Mouse (Mus musculus): ENCODE results near the gene Cyb561a3. TPM values are rescaled to one million over a fixed set of nuclear protein-coding genes. Genes with fewer than 3 reads are reported as not detected.

Cyb561a3 gene
- polyA plus RNA-seq, 1 experiment from 2014 or later: 12.5 TPM

DNA sequence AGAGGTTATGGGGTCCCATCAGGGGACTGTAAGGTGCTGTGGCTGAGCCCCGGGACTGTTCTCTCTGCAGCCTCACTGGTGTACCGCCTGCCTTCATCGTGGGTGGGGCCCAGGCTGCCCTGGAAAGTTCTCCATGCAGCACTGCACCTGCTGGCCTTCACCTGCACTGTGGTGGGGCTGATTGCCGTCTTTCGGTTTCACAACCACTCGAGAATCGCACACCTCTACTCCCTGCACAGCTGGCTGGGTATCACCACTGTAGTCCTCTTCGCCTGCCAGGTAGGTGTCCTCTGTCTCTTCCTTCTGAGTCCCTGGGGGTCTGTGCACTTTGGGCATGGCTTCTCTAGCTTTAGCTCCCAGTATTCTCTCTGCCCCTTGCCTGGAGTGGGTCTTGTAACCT is 8.1 kb downstream of the Cyb561a3 start:
- H3K27me3 ChIP-seq (ENCODE audit: control insufficient read depth, insufficient read depth, low read length): no peaks in the 10 kb centered on the region
- no peak overlapping the region for H3K9ac ChIP-seq (ENCODE audit: low read depth, low read length)
- whole genome bisulfite sequencing: 93% methylated on average over 8 of the region's 8 CpGs
- H3K4me2 ChIP-seq (replicated peaks; ENCODE audit: low read depth, low read length): no peak overlapping the region
- ATAC-seq (ENCODE audit: low FRiP score) (no peak), DNase-seq (ENCODE audit: low spot score) (no peak)
- H3K4me1 ChIP-seq (replicated peaks; ENCODE audit: control insufficient read depth, insufficient read depth, low read length): no peaks in the 10 kb centered on the region
- H3K36me3 ChIP-seq (ENCODE audit: control insufficient read depth, insufficient read depth, low read length): no peaks in the 10 kb centered on the region
- no peaks in the 10 kb centered on the region for H3K9me3 ChIP-seq (ENCODE audit: control insufficient read depth, low read length)
- no peak overlapping the region for H3K27ac ChIP-seq (ENCODE audit: low read depth, low read length)
- no peak overlapping the region for H3K4me3 ChIP-seq (ENCODE audit: low read depth, low read length)

DNA sequence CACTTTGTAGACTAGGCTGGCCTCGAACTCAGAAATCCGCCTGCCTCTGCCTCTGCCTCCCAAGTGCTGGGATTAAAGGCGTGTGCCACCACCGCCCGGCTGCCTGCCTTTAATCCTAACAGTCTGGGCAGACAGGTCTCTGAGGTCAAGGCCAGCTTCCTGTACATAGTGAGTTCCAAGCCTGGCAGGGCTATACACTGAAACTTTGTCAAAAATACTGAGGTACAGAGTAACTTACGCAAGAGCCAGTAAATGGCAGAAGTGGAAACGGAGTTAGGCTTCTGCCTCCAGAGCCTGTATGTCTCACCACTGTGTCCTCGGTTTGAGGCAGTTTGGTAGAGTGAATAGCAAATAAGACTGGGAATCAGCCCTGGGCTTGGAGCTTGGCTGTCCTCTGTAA is 10.3 kb downstream of the Cyb561a3 start:
- Histone ChIP-seq H3K36me3 (ENCODE audit: control insufficient read depth, insufficient read depth, low read length) (no peaks in the 10 kb centered on the region), H3K9ac (ENCODE audit: low read depth, low read length) (no peak overlapping the region), H3K4me1 (replicated peaks; ENCODE audit: control insufficient read depth, insufficient read depth, low read length) (no peaks in the 10 kb centered on the region), H3K9me3 (ENCODE audit: control insufficient read depth, low read length) (no peaks in the 10 kb centered on the region), H3K27me3 (ENCODE audit: control insufficient read depth, insufficient read depth, low read length) (no peaks in the 10 kb centered on the region), H3K4me2 (replicated peaks; ENCODE audit: low read depth, low read length) (no peak overlapping the region), H3K27ac (ENCODE audit: low read depth, low read length) (no peak overlapping the region), H3K4me3 (ENCODE audit: low read depth, low read length) (no peak overlapping the region)
- 90% methylated on average over 8 of the region's 8 CpGs for WGBS
- DNase-seq (ENCODE audit: low spot score) (no peak), ATAC-seq (ENCODE audit: low FRiP score) (no peak)

DNA sequence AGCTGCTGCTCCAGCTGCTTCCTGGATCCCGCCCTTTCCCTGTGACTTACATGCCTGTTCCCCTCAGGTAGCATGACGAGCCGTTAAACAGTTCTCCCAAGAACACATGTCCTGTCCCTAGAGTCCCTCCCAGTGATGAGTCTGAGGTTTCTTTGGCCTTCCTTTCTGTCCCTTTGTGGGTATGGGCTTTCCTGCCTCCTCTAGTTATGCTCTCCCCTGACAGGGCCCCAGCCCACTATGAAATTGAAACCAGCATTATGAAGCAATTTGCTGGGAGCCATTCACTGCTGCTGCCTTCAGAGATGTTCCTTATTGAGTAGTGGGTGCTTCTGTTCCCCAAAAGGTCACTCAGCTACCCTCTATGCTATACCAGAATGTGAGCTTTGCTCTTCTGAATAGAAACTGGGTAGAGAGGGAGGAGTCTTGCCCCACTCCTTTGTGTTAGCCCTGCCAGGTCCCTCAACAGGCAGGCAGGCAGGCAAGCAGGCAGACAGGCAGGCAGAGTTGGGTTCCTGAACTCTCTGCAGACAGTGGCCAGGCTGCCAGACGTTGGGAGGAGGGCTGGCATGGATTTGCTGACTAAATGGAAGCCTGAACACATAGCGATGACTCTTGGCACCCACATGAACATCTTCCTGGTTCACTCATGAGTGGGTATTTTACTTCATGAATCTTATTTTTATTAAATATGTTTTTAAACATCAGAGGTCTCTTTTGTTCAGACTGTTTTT is 12.3 kb downstream of the Cyb561a3 start:
- Histone ChIP-seq H3K4me3 (ENCODE audit: low read depth, low read length) (no peak overlapping the region), H3K27me3 (ENCODE audit: control insufficient read depth, insufficient read depth, low read length) (no peaks in the 10 kb centered on the region), H3K4me1 (replicated peaks; ENCODE audit: control insufficient read depth, insufficient read depth, low read length) (no peaks in the 10 kb centered on the region), H3K36me3 (ENCODE audit: control insufficient read depth, insufficient read depth, low read length) (no peaks in the 10 kb centered on the region), H3K9me3 (ENCODE audit: control insufficient read depth, low read length) (no peaks in the 10 kb centered on the region), H3K9ac (ENCODE audit: low read depth, low read length) (no peak overlapping the region), H3K27ac (ENCODE audit: low read depth, low read length) (no peak overlapping the region), H3K4me2 (replicated peaks; ENCODE audit: low read depth, low read length) (no peak overlapping the region)
- ATAC-seq (ENCODE audit: low FRiP score): no peak
- no peak for DNase-seq (ENCODE audit: low spot score)
- WGBS: 63% methylated on average over 5 of the region's 5 CpGs

DNA sequence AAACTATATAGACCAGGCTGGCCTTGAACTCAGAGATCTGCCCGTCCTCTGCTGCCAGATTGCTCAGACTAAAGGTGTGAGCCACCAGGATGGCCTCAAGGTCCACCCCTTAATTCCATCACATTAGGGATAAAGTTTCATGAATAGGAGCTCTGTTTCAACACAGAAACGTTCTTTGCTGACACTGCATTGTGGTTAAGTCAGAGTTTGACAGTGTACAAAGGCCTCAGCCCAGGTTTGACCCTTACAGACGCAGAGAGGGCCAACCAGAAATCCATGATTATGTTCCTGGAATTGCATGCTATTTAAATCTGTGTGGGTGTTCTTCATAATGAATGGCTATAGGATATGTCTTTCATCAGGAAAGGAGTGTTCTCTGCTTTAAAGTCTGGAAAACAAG is 13.3 kb downstream of the Cyb561a3 start:
- Histone ChIP-seq H3K4me2 (replicated peaks; ENCODE audit: low read depth, low read length) (no peak overlapping the region), H3K4me3 (ENCODE audit: low read depth, low read length) (no peak overlapping the region), H3K27ac (ENCODE audit: low read depth, low read length) (no peak overlapping the region), H3K4me1 (replicated peaks; ENCODE audit: control insufficient read depth, insufficient read depth, low read length) (no peaks in the 10 kb centered on the region), H3K9me3 (ENCODE audit: control insufficient read depth, low read length) (no peaks in the 10 kb centered on the region), H3K9ac (ENCODE audit: low read depth, low read length) (no peak overlapping the region), H3K36me3 (ENCODE audit: control insufficient read depth, insufficient read depth, low read length) (no peaks in the 10 kb centered on the region), H3K27me3 (ENCODE audit: control insufficient read depth, insufficient read depth, low read length) (no peaks in the 10 kb centered on the region)
- DNase-seq (ENCODE audit: low spot score) (no peak), ATAC-seq (ENCODE audit: low FRiP score) (no peak)
- WGBS: 82% methylated on average over 3 of the region's 3 CpGs

DNA sequence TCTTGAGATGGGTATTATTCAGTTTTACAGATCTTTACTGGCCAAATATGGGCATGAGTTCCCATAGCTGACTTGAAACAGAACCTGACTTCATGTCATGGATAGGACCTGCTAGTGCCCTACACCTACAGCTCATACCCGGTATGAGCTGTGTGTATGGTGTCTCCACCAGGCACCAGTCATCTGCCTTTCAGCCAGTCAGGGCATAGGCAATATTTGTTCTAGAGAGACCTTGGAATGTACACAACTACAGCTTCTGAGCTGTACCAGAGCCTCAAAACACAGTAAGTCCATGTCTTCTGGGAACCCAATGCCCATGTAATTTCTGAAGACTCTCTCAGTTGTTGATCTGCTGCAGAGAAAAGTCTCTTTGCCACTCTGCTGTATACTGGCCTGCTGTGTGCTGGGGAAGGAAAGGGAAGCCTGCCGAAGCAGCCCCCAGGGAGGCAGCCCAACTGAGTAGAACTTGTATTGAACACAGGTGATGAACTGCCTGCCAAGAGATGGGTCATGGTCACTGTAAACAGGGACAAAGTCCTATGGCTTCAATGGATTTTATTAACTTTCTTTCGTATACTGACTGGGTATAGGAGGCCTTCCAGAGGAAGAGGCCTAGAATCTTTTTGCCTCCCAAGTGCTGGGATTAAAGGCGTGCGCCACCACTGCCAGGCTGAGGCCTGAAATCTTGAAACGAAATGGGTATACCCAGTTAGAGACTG is 14.8 kb downstream of the Cyb561a3 start:
- no peak overlapping the region for H3K4me3 ChIP-seq (ENCODE audit: low read depth, low read length)
- DNase-seq (ENCODE audit: low spot score): no peak
- no peak for ATAC-seq (ENCODE audit: low FRiP score)
- H3K27me3 ChIP-seq (ENCODE audit: control insufficient read depth, insufficient read depth, low read length): no peaks in the 10 kb centered on the region
- H3K27ac ChIP-seq (ENCODE audit: low read depth, low read length): no peak overlapping the region
- H3K9ac ChIP-seq (ENCODE audit: low read depth, low read length): no peak overlapping the region
- WGBS: 93% methylated on average over 6 of the region's 6 CpGs
- H3K4me2 ChIP-seq (replicated peaks; ENCODE audit: low read depth, low read length): no peak overlapping the region
- no peaks in the 10 kb centered on the region for H3K4me1 ChIP-seq (replicated peaks; ENCODE audit: control insufficient read depth, insufficient read depth, low read length)
- H3K36me3 ChIP-seq (ENCODE audit: control insufficient read depth, insufficient read depth, low read length): no peaks in the 10 kb centered on the region
- no peaks in the 10 kb centered on the region for H3K9me3 ChIP-seq (ENCODE audit: control insufficient read depth, low read length)

DNA sequence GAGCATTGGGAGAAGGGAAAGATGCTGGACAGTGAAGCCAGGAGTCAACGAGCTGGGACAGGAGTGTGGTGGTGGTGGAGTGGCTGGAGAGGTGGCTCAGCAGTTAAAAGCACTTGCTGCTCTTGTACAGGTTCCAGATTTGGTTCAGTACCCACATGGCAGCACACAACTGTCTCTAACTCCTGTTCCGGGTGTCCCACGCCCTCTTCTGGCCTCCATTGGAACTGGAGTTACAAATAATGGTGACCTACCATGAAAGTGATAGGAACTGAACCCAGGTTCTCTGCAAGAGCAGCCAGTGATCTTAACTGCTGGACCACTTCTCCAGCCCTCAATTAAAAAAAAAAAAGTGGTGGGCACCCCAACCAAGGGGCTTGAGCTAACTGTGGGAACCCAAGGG is 21.2 kb downstream of the Cyb561a3 start:
- no peaks in the 10 kb centered on the region for H3K36me3 ChIP-seq (ENCODE audit: control insufficient read depth, insufficient read depth, low read length)
- no peaks in the 10 kb centered on the region for H3K27me3 ChIP-seq (ENCODE audit: control insufficient read depth, insufficient read depth, low read length)
- H3K9ac ChIP-seq (ENCODE audit: low read depth, low read length): no peak overlapping the region
- no peak overlapping the region for H3K4me2 ChIP-seq (replicated peaks; ENCODE audit: low read depth, low read length)
- no peaks in the 10 kb centered on the region for H3K9me3 ChIP-seq (ENCODE audit: control insufficient read depth, low read length)
- ATAC-seq (ENCODE audit: low FRiP score): no peak
- no peak overlapping the region for H3K27ac ChIP-seq (ENCODE audit: low read depth, low read length)
- DNase-seq (ENCODE audit: low spot score): peak; percentile 28
- 32% methylated on average over 3 of the region's 3 CpGs for WGBS
- no peaks in the 10 kb centered on the region for H3K4me1 ChIP-seq (replicated peaks; ENCODE audit: control insufficient read depth, insufficient read depth, low read length)
- H3K4me3 ChIP-seq (ENCODE audit: low read depth, low read length): no peak overlapping the region

DNA sequence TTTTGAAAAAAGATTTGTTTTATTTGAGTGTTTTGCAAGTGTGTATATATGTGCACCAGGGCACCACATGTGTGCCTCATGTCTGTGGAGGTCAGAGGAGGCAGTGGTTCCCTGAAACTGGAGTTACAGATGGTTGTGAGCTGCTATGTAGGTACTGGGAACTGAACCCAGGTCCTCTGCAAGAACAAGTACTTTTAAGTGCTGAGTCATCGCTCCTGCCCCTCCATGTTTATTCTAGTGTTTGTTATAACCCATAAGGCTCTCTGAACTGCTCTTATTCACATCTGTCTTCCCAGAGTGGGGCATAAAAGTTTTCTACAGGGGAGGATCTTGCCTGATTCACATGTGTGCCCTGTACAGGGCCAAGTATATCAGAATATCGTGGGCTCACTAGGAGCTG is 22.7 kb downstream of the Cyb561a3 start:
- ATAC-seq (ENCODE audit: low FRiP score) (no peak), DNase-seq (ENCODE audit: low spot score) (no peak)
- no peak overlapping the region for H3K27ac ChIP-seq (ENCODE audit: low read depth, low read length)
- no peaks in the 10 kb centered on the region for H3K4me1 ChIP-seq (replicated peaks; ENCODE audit: control insufficient read depth, insufficient read depth, low read length)
- no peak overlapping the region for H3K4me2 ChIP-seq (replicated peaks; ENCODE audit: low read depth, low read length)
- no peaks in the 10 kb centered on the region for H3K36me3 ChIP-seq (ENCODE audit: control insufficient read depth, insufficient read depth, low read length)
- H3K27me3 ChIP-seq (ENCODE audit: control insufficient read depth, insufficient read depth, low read length): no peaks in the 10 kb centered on the region
- no peak overlapping the region for H3K9ac ChIP-seq (ENCODE audit: low read depth, low read length)
- no peaks in the 10 kb centered on the region for H3K9me3 ChIP-seq (ENCODE audit: control insufficient read depth, low read length)
- no peak overlapping the region for H3K4me3 ChIP-seq (ENCODE audit: low read depth, low read length)
- 92% methylated on average over 2 of the region's 2 CpGs for WGBS

DNA sequence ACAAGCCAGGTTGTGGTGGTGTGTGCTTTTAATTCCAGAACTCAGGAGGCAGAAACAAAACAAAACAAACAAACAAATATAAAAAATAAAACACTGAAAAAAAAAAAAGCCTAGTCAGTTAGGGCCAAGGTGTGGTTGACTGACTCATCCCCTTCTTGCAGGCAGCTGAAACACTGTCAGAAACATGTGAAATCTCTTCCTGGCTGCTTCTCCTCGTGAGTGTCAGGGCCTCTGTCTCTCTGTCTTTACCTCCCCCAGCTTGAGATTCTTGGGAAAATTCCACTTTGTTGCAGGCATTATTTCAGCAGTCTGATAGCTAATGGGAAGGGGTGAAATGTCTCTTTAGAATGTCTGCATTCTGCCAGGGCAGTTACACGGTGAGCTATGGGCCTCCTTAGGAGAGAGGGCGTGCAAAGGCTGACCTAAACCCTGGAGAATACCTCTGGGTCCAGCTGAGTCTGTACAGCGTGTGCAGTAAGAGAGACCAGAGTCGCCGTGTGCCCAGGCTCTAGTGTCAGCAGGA is 25.3 kb downstream of the Cyb561a3 start:
- ATAC-seq (ENCODE audit: low FRiP score): peak; percentile 60
- DNase-seq (ENCODE audit: low spot score): no peak

DNA sequence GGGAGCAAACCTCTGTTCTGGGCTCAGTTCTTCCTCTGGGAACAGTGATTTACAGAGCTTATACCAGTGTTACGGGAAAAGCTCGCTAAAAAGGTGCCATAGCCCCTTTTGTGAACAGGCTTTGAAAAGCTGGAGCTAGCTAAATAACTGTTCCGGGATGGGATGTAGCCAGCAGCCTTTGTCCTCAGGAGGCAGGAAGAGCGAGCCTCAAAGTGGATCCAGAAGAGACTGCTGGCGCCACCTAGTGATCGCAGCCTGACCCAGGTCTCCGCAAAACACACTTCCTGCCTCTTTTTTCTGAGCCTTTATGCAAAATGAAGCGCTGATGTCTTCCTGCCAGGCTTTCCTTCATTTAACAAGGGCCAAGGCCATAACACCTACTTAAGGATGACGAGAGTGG is 25.8 kb downstream of the Cyb561a3 start:
- Histone ChIP-seq H3K36me3 (ENCODE audit: control insufficient read depth, insufficient read depth, low read length) (no peaks in the 10 kb centered on the region), H3K9me3 (ENCODE audit: control insufficient read depth, low read length) (no peaks in the 10 kb centered on the region), H3K4me3 (ENCODE audit: low read depth, low read length) (peak overlapping the region; percentile 6; the same call in 1 of the 2 replicates), H3K27ac (ENCODE audit: low read depth, low read length) (peak overlapping the region; percentile 87), H3K27me3 (ENCODE audit: control insufficient read depth, insufficient read depth, low read length) (no peaks in the 10 kb centered on the region), H3K4me1 (replicated peaks; ENCODE audit: control insufficient read depth, insufficient read depth, low read length) (no peaks in the 10 kb centered on the region), H3K9ac (ENCODE audit: low read depth, low read length) (peak overlapping the region; percentile 72), H3K4me2 (replicated peaks; ENCODE audit: low read depth, low read length) (peak overlapping the region; percentile 26)
- 4% methylated on average over 9 of the region's 9 CpGs for WGBS
- DNase-seq (ENCODE audit: low spot score): peak; percentile 95
- peak; percentile 70 for ATAC-seq (ENCODE audit: low FRiP score)

More for the DNA sequence above, 25.3 kb downstream of the Cyb561a3 start:
- peak overlapping the region; percentile 87 for H3K27ac ChIP-seq (ENCODE audit: low read depth, low read length)
- H3K4me2 ChIP-seq (replicated peaks; ENCODE audit: low read depth, low read length): peak overlapping the region; percentile 26
- WGBS: 5% methylated on average over 6 of the region's 6 CpGs
- peak overlapping the region; percentile 6; the same call in 1 of the 2 replicates for H3K4me3 ChIP-seq (ENCODE audit: low read depth, low read length)
- no peaks in the 10 kb centered on the region for H3K4me1 ChIP-seq (replicated peaks; ENCODE audit: control insufficient read depth, insufficient read depth, low read length)
- no peaks in the 10 kb centered on the region for H3K36me3 ChIP-seq (ENCODE audit: control insufficient read depth, insufficient read depth, low read length)
- H3K27me3 ChIP-seq (ENCODE audit: control insufficient read depth, insufficient read depth, low read length): no peaks in the 10 kb centered on the region
- no peaks in the 10 kb centered on the region for H3K9me3 ChIP-seq (ENCODE audit: control insufficient read depth, low read length)
- H3K9ac ChIP-seq (ENCODE audit: low read depth, low read length): peak overlapping the region; percentile 72
